20 mouse cellular contexts compared by ENCODE assay signal in the genomic region with DNA sequence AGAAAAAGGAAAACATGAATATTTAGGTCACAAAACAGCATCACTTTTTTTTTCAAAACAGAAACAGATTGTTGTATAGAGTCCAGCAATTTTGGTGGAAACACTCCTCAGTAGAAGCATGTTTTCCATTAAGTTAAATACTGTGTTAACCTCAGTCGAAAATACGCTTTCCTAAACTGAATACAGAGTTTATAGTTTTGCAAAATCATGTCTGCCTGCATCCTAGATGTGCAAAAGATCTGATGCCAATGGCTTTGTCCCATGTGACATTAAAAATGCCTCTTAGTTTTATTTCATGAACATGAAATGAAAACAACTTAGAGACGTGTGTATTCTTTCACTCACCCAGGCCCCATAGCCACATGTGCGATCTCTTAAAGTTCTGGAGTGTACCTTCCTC.
A peak's percentile ranks its signal among the peaks of the same experiment; 100 is the strongest.
DNase-seq lines count a peak whose midpoint lies in the region; ATAC-seq lines count a peak whose summit lies in the region.
"Had no signal": no experiment of that assay in that cellular context is flagged by ENCODE, and none has a peak within 500 bp of the region (broad histone marks: within the 10 kb centered on the region; RNA-seq: fewer than 3 reads in every experiment).

No protein-coding gene starts in this region.

- no peaks in the 10 kb centered on the region for H3K27me3 ChIP-seq in embryonic facial prominence, embryonic 13.5 days
- H3K27me3 ChIP-seq in embryonic facial prominence, embryonic 10.5 days (replicated peaks; ENCODE audit: low read depth, poor library complexity, severe bottlenecking) = no peaks in the 10 kb centered on the region
- no peaks in the 10 kb centered on the region for H3K27me3 ChIP-seq in midbrain, embryonic 11.5 days (ENCODE audit: control insufficient read depth, insufficient read depth, low read length)
- no peaks in the 10 kb centered on the region for H3K27me3 ChIP-seq in midbrain, embryonic 10.5 days (ENCODE audit: low read depth, poor library complexity, severe bottlenecking)
- H3K27me3 ChIP-seq: embryonic facial prominence, embryonic 12.5 days; forebrain, embryonic 13.5 days; forebrain, embryonic 15.5 days had no signal

- H3K36me3 ChIP-seq in embryonic facial prominence, embryonic 13.5 days = no peaks in the 10 kb centered on the region
- no peaks in the 10 kb centered on the region for H3K36me3 ChIP-seq in embryonic facial prominence, embryonic 10.5 days (replicated peaks)
- no peaks in the 10 kb centered on the region for H3K36me3 ChIP-seq in midbrain, embryonic 11.5 days (ENCODE audit: control insufficient read depth, insufficient read depth, low read length)
- no peaks in the 10 kb centered on the region for H3K36me3 ChIP-seq in midbrain, embryonic 10.5 days
- H3K36me3 ChIP-seq: embryonic facial prominence, embryonic 12.5 days; forebrain, embryonic 15.5 days had no signal

- 47% methylated on average over 4 of the region's 4 CpGs for WGBS in embryonic facial prominence, embryonic 13.5 days
- 90% methylated on average over 4 of the region's 4 CpGs for WGBS in embryonic facial prominence, embryonic 10.5 days
- WGBS in midbrain, embryonic 11.5 days = 88% methylated on average over 4 of the region's 4 CpGs
- 86% methylated on average over 4 of the region's 4 CpGs for WGBS in midbrain, embryonic 10.5 days

- no peak overlapping the region for H3K4me3 ChIP-seq in embryonic facial prominence, embryonic 13.5 days
- no peak overlapping the region for H3K4me3 ChIP-seq in embryonic facial prominence, embryonic 10.5 days
- no peak overlapping the region for H3K4me3 ChIP-seq in midbrain, embryonic 11.5 days (ENCODE audit: low read depth, low read length)
- no peak overlapping the region for H3K4me3 ChIP-seq in midbrain, embryonic 10.5 days
- H3K4me3 ChIP-seq: embryonic facial prominence, embryonic 12.5 days; forebrain, embryonic 13.5 days; forebrain, embryonic 15.5 days had no signal

- 0 out of 2 replicates have a peak, but pooled peaks cover 7% of the 10 kb centered on the region for H3K4me1 ChIP-seq in embryonic facial prominence, embryonic 13.5 days
- H3K4me1 ChIP-seq in embryonic facial prominence, embryonic 10.5 days = no peaks in the 10 kb centered on the region
- no peaks in the 10 kb centered on the region for H3K4me1 ChIP-seq in midbrain, embryonic 11.5 days (ENCODE audit: control insufficient read depth, insufficient read depth, low read length)
- H3K4me1 ChIP-seq in midbrain, embryonic 10.5 days = no peaks in the 10 kb centered on the region
- H3K4me1 ChIP-seq: embryonic facial prominence, embryonic 12.5 days; forebrain, embryonic 13.5 days; forebrain, embryonic 15.5 days had no signal

- DNase-seq in embryonic facial prominence, embryonic 10.5 days (ENCODE audit: low spot score) = no peak
- DNase-seq in midbrain, embryonic 11.5 days (ENCODE audit: low spot score, missing footprints) = peak; percentile 56
- no peak for DNase-seq in midbrain, embryonic 10.5 days (ENCODE audit: low spot score)
- DNase-seq: adrenal gland, adult 2 months; adrenal gland, postnatal 10 days; adrenal gland, postnatal 25 days; B cell, adult 2 months; cerebellum, adult 11 months; cerebellum, adult 18-20 months; cerebellum, adult 8-10 months; cerebellum, adult 9-11 months; cerebellum, postnatal 14 days; cerebellum, postnatal 36 days; embryo, embryonic 11 days; forebrain, postnatal 0 days had no signal

- no peak overlapping the region for H3K4me2 ChIP-seq in embryonic facial prominence, embryonic 13.5 days
- no peak overlapping the region for H3K4me2 ChIP-seq in midbrain, embryonic 11.5 days
- H3K4me2 ChIP-seq: embryonic facial prominence, embryonic 12.5 days; forebrain, embryonic 13.5 days; forebrain, embryonic 15.5 days had no signal

- ATAC-seq in embryonic facial prominence, embryonic 13.5 days (ENCODE audit: insufficient number of reproducible peaks, insufficient read depth, low FRiP score, low TSS enrichment, low read depth) = no peak
- ATAC-seq in midbrain, embryonic 11.5 days (ENCODE audit: low FRiP score) = no peak
- ATAC-seq in CD4-positive, CD25-positive, alpha-beta regulatory T cell, adult 4 months = no peak
- ATAC-seq: forebrain, embryonic 13.5 days; forebrain, embryonic 15.5 days; forebrain, postnatal 0 days had no signal

- no peaks in the 10 kb centered on the region for H3K9me3 ChIP-seq in embryonic facial prominence, embryonic 13.5 days
- H3K9me3 ChIP-seq in embryonic facial prominence, embryonic 10.5 days = no peaks in the 10 kb centered on the region
- H3K9me3 ChIP-seq in midbrain, embryonic 11.5 days (ENCODE audit: control insufficient read depth, low read length) = no peaks in the 10 kb centered on the region
- no peaks in the 10 kb centered on the region for H3K9me3 ChIP-seq in midbrain, embryonic 10.5 days (replicated peaks)
- H3K9me3 ChIP-seq: embryonic facial prominence, embryonic 12.5 days; forebrain, embryonic 13.5 days; forebrain, embryonic 15.5 days had no signal

- peak overlapping the region; percentile 40 for H3K27ac ChIP-seq in embryonic facial prominence, embryonic 13.5 days
- no peak overlapping the region for H3K27ac ChIP-seq in embryonic facial prominence, embryonic 10.5 days (replicated peaks)
- no peak overlapping the region for H3K27ac ChIP-seq in midbrain, embryonic 11.5 days (ENCODE audit: low read depth, low read length)
- H3K27ac ChIP-seq in midbrain, embryonic 10.5 days (replicated peaks) = no peak overlapping the region
- H3K27ac ChIP-seq: embryonic facial prominence, embryonic 12.5 days; forebrain, embryonic 13.5 days; forebrain, embryonic 15.5 days had no signal

- H3K9ac ChIP-seq in embryonic facial prominence, embryonic 13.5 days = no peak overlapping the region
- H3K9ac ChIP-seq in midbrain, embryonic 11.5 days (ENCODE audit: low read length) = no peak overlapping the region
- H3K9ac ChIP-seq: embryonic facial prominence, embryonic 12.5 days; forebrain, embryonic 13.5 days; forebrain, embryonic 15.5 days; forebrain, postnatal 0 days had no signal
